Mouse (Mus musculus): Measurements from ENCODE around the gene Cd79a.

- TF ChIP-seq POLR2A (IDR thresholded peaks at IDR 0.05; ENCODE audit: borderline replicate concordance, extremely low read depth, insufficient read depth, insufficient read length, poor library complexity, severe bottlenecking) (no peak), CTCF (IDR thresholded peaks at IDR 0.05; ENCODE audit: borderline replicate concordance, extremely low read depth, insufficient read depth, insufficient read length) (no peak)
Measured at GRCm38 (mm10) chr7:24886308-24886633, 10.9 kb upstream of the Cd79a start.

Measured in brain, embryonic 14.5 days (tissue).